Mouse (Mus musculus) hindbrain, embryonic 13.5 days (tissue): Measurements from ENCODE around the gene Ccdc134. TPM values are rescaled to one million over a fixed set of nuclear protein-coding genes. Genes with fewer than 3 reads are reported as not detected.

Experiments used
- ATAC-seq: fragments of 200-750 bp; cut with Nextera tagmentation; 2 replicates; pipeline ENCODE4 v1.8.0; 2017; ENCODE audit warnings: moderate TSS enrichment; ENCODE audit not compliant: low FRiP score
- H3K27ac ChIP-seq: fragments of 300-500 bp; sonication (generic); 2 replicates; pipeline ENCODE4 v1.5.1; 2015; ENCODE audit warnings: inconsistent platforms, mild to moderate bottlenecking, moderate library complexity
- H3K27me3 ChIP-seq: fragments of 300-500 bp; sonication (generic); 2 replicates; pipeline ENCODE4 v1.6.1; 2015; ENCODE audit warnings: mild to moderate bottlenecking, inconsistent platforms
- H3K36me3 ChIP-seq: fragments of 300-500 bp; sonication (generic); 2 replicates; pipeline ENCODE4 v1.6.1; 2015; ENCODE audit warnings: mild to moderate bottlenecking, inconsistent platforms
- H3K4me1 ChIP-seq: fragments of 300-500 bp; sonication (generic); replicated peaks from 2 replicates; pipeline ENCODE4 v1.6.1; 2015; ENCODE audit warnings: inconsistent platforms
- H3K4me2 ChIP-seq: fragments of 300-500 bp; sonication (generic); 2 replicates; pipeline ENCODE4 v1.6.1; 2015; ENCODE audit warnings: inconsistent platforms, mild to moderate bottlenecking, moderate library complexity
- H3K4me3 ChIP-seq: fragments of 300-500 bp; sonication (generic); 2 replicates; pipeline ENCODE4 v1.5.1; 2015; ENCODE audit warnings: mild to moderate bottlenecking, inconsistent platforms
- H3K9ac ChIP-seq: fragments of 300-500 bp; sonication (generic); 2 replicates; pipeline ENCODE4 v1.6.1; 2015; ENCODE audit warnings: mild to moderate bottlenecking, inconsistent platforms
- H3K9me3 ChIP-seq: fragments of 300-500 bp; sonication (generic); 2 replicates; pipeline ENCODE4 v1.6.1; 2016; ENCODE audit warnings: inconsistent platforms
- WGBS: fragments of 180-500 bp; shearing (Covaris S2); methylation state at CpG from one replicate; pipeline ENCODE4 v1.1.7; 2015; 5-methylcytosine and 5-hydroxymethylcytosine counted together
- polyA plus RNA-seq: library from polyadenylated mRNA; unstranded; fragments of >200 nt; fragmentation: Nextera tagmentation; extraction: Ambion mirVana; gene quantifications from 2 replicates; pipeline ENCODE4 v1.2.1, GENCODE M21; 2015

Gene Ccdc134
- polyA plus RNA-seq, 1 experiment from 2014 or later: 13.0 TPM

DNA sequence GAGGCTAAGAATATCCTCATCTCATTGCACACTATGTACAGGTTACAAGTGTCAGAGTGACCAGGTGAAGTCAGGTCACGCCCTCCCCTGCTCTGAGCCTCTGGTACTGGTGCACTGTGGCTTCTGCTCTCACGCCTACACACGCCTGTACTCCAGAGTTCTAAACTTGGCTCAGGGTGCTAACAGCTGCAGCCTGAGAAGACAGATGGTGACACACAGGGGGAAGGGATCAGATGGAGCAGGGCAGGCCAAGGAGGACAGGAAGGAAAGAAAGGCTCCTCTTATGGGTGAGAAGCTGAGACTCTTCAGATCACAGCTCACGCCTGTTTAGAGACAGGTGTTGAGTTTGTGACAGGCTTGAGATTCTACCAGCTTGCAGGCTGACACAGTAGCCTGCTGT, 7.7 kb downstream of the Ccdc134 start:
- Histone ChIP-seq H3K9me3 (no peaks in the 10 kb centered on the region), H3K27me3 (no peaks in the 10 kb centered on the region), H3K4me3 (no peak overlapping the region), H3K27ac (no peak overlapping the region), H3K4me2 (no peak overlapping the region), H3K36me3 (peaks cover 16% of the 10 kb centered on the region), H3K4me1 (no peaks in the 10 kb centered on the region), H3K9ac (no peak overlapping the region; the same call in 1 of the 2 replicates)
- WGBS: 84% methylated on average over 4 of the region's 4 CpGs
- no peak for ATAC-seq

DNA sequence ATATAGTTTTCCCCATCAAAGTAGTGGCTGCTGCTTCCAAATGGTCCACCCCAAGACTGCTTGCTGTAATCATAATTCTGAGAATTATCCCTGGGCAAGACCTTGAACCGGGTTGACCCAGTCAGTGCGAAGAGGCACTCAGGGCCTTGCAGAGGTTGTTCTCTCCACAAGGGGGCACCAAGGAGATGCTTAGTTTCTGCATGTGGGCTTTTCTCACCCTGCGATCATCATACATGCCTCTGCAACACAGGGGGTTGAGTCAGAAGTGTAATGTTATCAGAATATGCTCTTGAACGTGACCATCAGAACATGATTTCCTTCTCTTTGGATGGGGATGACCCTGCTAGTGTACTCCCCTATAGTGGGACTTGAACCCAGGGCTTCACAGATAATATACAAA, 10.8 kb downstream of the Ccdc134 start:
- WGBS: 55% methylated on average over 4 of the region's 4 CpGs
- Histone ChIP-seq H3K27ac (no peak overlapping the region), H3K9ac (no peak overlapping the region), H3K4me3 (no peak overlapping the region), H3K36me3 (peaks cover 11% of the 10 kb centered on the region), H3K27me3 (no peaks in the 10 kb centered on the region), H3K9me3 (no peaks in the 10 kb centered on the region), H3K4me2 (no peak overlapping the region), H3K4me1 (no peaks in the 10 kb centered on the region)
- ATAC-seq: no peak

DNA sequence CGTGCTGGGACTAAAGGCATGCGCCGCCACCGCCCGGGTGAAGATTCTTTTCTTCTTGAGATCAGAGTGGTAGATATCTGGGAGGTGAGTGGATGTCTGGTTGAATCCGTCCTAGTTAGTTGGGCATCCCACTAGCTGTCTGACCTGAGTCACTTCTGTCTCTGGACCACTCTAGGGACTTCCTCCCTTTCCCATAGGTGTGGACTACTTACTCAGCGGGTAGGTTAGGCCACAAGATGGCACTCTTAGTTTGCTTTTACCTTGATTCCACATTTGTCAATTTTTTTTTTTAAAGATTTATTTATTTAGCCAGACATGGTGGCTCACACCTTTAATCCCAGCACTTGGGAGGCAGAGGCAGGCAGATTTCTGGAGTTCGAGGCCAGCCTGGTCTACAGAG, 11.5 kb downstream of the Ccdc134 start:
- H3K27me3 ChIP-seq: no peaks in the 10 kb centered on the region
- peaks cover 5% of the 10 kb centered on the region for H3K4me1 ChIP-seq
- no peak overlapping the region for H3K4me2 ChIP-seq
- WGBS: 93% methylated on average over 8 of the region's 8 CpGs
- no peaks in the 10 kb centered on the region for H3K9me3 ChIP-seq
- H3K27ac ChIP-seq: no peak overlapping the region
- no peak overlapping the region for H3K9ac ChIP-seq
- ATAC-seq: no peak
- H3K36me3 ChIP-seq: peaks cover 11% of the 10 kb centered on the region
- no peak overlapping the region for H3K4me3 ChIP-seq

DNA sequence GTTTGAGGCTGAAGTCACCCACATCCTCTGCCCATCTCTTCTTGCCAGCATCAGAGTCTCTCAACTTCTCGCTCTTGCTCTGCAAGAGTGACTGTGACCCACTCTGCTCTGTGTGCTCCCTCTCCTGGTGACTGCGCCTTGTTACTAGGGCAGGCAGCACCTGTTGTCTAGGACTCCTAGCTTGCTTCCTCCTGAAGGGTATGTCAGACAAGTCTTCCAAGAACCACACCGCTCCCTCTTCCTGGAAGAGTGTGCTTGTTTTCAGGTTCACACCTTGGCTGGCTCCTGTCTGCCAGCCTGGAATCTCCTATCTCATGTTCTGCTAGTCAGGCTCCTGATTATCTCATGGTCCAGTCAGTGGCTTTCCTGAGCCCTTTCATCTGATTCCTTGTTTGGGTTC, 12.6 kb downstream of the Ccdc134 start:
- H3K9ac ChIP-seq: no peak overlapping the region
- peaks cover 15% of the 10 kb centered on the region for H3K4me1 ChIP-seq
- peaks cover 11% of the 10 kb centered on the region for H3K36me3 ChIP-seq
- H3K27me3 ChIP-seq: no peaks in the 10 kb centered on the region
- no peak overlapping the region for H3K4me3 ChIP-seq
- H3K27ac ChIP-seq: no peak overlapping the region
- H3K9me3 ChIP-seq: no peaks in the 10 kb centered on the region
- WGBS: 90% methylated on average over 3 of the region's 3 CpGs
- no peak overlapping the region for H3K4me2 ChIP-seq
- no peak for ATAC-seq

DNA sequence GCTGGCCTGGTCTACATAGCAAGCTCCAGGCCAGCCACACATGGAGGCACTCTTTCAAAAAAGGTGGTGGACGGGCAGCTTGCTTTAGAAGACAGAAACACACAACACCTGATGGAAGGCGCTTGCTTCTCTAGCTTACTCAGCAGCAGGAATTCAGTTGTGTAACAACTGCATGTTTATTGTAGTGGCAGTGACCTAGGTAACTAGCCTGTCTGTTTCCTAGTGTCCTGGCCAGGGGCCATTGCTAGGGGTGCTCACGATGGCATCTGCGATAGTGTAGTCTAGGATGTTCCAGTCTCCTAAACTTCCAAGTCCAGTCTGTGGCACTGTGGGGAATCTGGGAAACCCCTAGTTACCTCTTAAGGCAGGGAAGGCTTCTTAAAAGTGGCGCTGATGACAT, 16.4 kb downstream of the Ccdc134 start:
- no peak for ATAC-seq
- Histone ChIP-seq H3K27ac (peak overlapping the region; percentile 99), H3K27me3 (no peaks in the 10 kb centered on the region), H3K4me1 (peaks cover 39% of the 10 kb centered on the region), H3K9me3 (no peaks in the 10 kb centered on the region), H3K4me3 (no peak overlapping the region), H3K36me3 (peaks cover 11% of the 10 kb centered on the region), H3K9ac (no peak overlapping the region; the same call in 1 of the 2 replicates), H3K4me2 (no peak overlapping the region)
- WGBS: 81% methylated on average over 5 of the region's 5 CpGs

DNA sequence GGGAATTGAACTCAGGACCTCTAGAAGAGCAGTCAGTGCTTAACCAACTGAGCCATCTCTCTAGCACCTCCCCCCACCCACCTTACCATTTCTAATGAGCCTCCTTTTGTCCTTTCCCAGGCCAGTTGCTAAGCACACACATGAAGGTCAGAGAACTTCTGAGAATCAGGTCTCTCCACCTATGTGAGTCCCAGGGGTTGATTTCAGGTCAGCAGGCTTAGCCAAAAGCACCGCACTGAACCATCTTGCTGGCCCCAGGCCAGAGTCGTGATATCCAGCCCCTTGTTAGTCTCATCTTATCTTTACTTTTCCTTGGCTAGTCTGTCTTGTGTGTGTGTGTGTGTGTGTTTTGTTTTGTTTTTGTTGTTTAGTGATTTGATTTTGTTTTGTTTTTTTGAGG, 17.7 kb downstream of the Ccdc134 start:
- ATAC-seq: no peak
- WGBS: 47% methylated on average over 2 of the region's 2 CpGs
- Histone ChIP-seq H3K9me3 (no peaks in the 10 kb centered on the region), H3K4me2 (no peak overlapping the region), H3K27ac (peak overlapping the region; percentile 99), H3K4me1 (peaks cover 49% of the 10 kb centered on the region), H3K27me3 (no peaks in the 10 kb centered on the region), H3K9ac (no peak overlapping the region), H3K36me3 (peaks cover 11% of the 10 kb centered on the region), H3K4me3 (no peak overlapping the region)

DNA sequence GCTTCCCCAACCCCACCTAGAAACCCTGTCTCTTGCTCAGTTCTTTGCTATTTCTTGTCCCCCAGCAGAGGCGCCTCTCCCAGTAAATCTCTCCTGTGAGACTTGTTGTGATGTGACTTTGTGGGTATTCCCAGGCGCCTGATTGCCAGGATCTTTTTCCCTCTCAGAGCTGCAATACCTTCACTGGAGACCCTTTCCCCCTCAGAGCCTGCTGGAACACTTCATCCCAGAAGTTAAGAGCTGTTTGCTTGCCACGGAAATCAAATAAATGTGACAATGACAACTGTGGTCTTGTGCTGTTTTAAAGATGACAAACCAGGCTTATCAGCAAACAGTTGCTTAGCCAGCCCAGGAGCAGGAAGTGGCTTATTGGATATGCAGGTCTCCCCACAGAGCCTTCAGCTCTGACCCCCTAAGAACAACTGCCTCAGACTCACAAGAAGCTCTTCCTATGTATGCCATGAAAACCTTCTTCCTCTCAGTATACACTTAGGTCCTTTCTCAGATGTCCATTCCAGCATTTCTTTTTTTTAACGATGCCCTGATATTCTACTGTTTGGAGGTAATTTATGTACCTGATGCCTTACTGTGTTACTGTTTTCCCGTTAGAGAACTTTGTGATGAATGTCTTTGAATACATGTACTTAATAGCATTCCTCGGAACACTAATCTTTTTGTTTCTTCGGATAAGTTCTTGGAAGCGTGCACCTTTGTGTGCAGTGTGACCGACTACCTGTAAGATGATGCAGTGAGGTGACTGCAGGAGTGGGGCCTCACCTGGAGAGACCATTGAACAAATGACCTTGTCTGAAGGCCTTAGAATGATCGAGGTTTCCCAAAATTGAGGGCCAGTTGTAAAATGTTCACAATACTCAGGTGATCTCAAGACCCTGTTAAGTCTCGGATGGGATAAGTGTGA, 18.4 kb downstream of the Ccdc134 start:
- H3K9ac ChIP-seq: peak overlapping the region; percentile 26; the same call in 1 of the 2 replicates
- 15% methylated on average over 11 of the region's 11 CpGs for WGBS

DNA sequence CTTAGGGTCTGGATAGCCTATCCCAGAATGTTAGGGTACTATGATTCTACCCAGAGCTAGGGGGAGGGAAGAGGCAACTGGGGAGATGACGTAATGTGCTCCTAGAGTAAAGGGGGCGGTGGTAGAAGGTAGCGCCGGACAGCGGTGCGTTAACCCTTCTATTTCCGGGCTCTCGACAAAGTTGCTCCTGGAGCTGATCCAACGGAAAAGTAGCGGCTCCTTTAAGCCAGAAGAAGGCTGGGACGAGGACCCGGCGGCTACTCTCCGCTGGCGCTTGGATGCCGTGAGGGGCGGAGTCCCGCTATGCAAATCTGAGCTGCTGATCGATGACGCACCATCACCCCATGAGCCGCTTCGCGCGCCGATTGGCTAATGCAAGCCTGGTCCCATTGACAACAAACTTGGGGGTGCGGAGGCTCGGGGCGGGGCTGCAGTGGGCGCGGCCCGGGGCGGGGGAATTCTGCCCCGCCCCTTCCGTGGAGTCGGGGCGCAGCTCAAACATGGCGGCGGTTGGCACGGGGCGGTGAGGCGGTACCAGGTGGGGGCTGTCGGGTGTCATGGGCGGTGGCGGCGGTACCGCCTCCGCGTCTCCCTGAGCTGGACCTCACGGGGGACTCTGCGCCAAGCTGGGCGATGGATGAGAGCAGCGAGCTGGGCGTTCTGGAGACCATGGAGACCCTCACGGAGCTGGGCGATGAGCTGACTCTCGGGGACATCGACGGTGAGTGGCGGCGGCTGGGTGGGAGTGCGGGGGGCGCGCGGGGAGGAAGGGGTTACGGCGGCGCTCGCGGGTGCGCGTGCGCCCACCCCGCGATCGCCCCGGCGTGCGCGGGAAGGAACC, 19.3 kb downstream of the Ccdc134 start, which contains the start of gene Srebf2:
Srebf2 (plus strand) TSS at position 412 of the 841 bp plus-strand sequence.
- under 1% methylated on average over 67 of the region's 79 CpGs for WGBS
- peak within 1 kb of the TSS; percentile 99 for H3K27ac ChIP-seq
- no peaks in the 10 kb centered on the region for H3K27me3 ChIP-seq
- peak within 1 kb of the TSS; percentile 71 for H3K4me3 ChIP-seq
- peaks cover 4% of the 10 kb centered on the region for H3K36me3 ChIP-seq
- peak; percentile 98 for ATAC-seq
- peak within 1 kb of the TSS; percentile 88 for H3K4me2 ChIP-seq
- peak within 1 kb of the TSS; percentile 90 for H3K9ac ChIP-seq
- H3K9me3 ChIP-seq: no peaks in the 10 kb centered on the region
- peaks cover 61% of the 10 kb centered on the region for H3K4me1 ChIP-seq

More for the DNA sequence above, 18.4 kb downstream of the Ccdc134 start:
- ATAC-seq: peak; percentile 33; the same call in 1 of the 2 replicates
- Histone ChIP-seq H3K9me3 (no peaks in the 10 kb centered on the region), H3K4me2 (peak overlapping the region; percentile 47), H3K27me3 (no peaks in the 10 kb centered on the region), H3K27ac (peak overlapping the region; percentile 99), H3K4me3 (peak overlapping the region; percentile 71), H3K36me3 (peaks cover 11% of the 10 kb centered on the region), H3K4me1 (peaks cover 54% of the 10 kb centered on the region)

DNA sequence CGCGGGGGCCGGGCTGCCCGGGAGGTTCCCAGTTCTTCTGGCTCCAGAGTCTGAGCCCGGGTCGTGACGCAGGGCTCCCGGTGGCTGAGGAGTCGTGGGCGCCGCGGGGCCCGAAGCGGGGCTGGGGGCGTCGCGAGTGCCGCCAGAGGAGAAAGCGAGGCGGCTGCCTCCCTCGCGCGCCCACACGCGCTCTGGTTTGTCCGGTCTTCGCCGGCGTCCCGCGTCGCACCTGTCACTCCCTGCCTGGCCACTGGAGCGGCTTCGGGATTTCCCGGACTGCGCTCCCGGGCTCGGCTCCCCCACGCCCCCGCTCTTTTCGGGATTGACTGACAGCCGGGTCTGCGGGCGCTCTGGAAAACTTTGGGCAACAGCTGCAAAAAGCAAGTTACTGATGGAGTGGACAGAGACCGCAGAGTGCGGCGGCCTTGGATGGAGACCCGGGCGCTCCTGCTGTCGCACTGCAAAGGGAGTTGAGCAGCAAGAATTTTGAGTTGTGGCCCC, 19.9 kb downstream of the Ccdc134 start:
- Histone ChIP-seq H3K27me3 (no peaks in the 10 kb centered on the region), H3K4me3 (peak overlapping the region; percentile 71), H3K9me3 (no peaks in the 10 kb centered on the region), H3K36me3 (peaks cover 4% of the 10 kb centered on the region; the same call in 1 of the 2 replicates), H3K9ac (peak overlapping the region; percentile 90), H3K4me1 (peaks cover 67% of the 10 kb centered on the region), H3K27ac (peak overlapping the region; percentile 99), H3K4me2 (peak overlapping the region; percentile 88)
- no peak; the same call in 1 of the 2 replicates for ATAC-seq
- under 1% methylated on average over 47 of the region's 50 CpGs for WGBS

DNA sequence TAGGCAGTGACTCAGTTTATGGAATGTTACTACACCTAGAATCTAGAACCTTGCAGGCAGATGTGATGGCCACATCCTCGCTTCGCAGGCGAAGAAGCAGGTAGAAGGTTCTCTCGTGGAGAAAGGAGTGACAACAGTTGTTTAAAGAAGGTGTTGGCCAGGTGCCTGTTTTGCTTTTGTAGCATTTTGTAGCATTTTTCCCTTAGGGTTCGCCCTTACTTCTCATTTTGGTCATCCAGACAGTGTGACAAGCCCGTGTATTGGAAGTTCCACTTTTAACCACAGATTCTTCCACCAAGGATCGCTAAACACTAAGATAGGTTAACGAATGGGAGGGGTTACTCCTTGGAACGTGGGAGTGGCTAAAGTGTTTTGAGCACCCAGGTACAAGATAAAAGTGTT, 20.8 kb downstream of the Ccdc134 start:
- ATAC-seq: no peak
- Histone ChIP-seq H3K4me3 (peak overlapping the region; percentile 71), H3K36me3 (peaks cover 4% of the 10 kb centered on the region; the same call in 1 of the 2 replicates), H3K9ac (peak overlapping the region; percentile 90), H3K4me2 (peak overlapping the region; percentile 88), H3K27ac (peak overlapping the region; percentile 99), H3K27me3 (no peaks in the 10 kb centered on the region), H3K4me1 (peaks cover 72% of the 10 kb centered on the region), H3K9me3 (no peaks in the 10 kb centered on the region)
- 25% methylated on average over 9 of the region's 9 CpGs for WGBS

DNA sequence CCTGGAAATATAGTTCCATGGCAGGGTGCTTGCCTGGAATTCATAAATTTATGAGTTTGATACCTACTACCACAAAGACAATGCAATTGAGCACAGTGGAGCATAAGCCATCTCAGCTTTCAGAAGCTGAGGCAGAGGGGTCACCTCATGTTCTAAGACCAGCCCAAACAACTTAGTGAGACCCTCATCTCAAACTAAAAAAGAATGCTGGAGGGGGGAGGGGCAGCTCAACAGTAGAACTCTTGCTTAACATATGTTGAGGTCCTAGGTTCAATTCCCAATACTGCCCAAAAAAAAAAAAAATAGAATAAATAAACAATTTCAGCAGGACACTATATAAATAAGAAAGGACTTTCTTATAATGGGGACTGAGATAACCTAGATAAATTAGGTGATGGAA, 22.3 kb downstream of the Ccdc134 start:
- H3K36me3 ChIP-seq: peaks cover 4% of the 10 kb centered on the region; the same call in 1 of the 2 replicates
- H3K27me3 ChIP-seq: no peaks in the 10 kb centered on the region
- no peak for ATAC-seq
- no peak overlapping the region for H3K27ac ChIP-seq
- no peak overlapping the region for H3K4me3 ChIP-seq
- H3K4me1 ChIP-seq: peaks cover 70% of the 10 kb centered on the region
- H3K9ac ChIP-seq: no peak overlapping the region
- H3K4me2 ChIP-seq: peak overlapping the region; percentile 15; the same call in 1 of the 2 replicates
- H3K9me3 ChIP-seq: no peaks in the 10 kb centered on the region

DNA sequence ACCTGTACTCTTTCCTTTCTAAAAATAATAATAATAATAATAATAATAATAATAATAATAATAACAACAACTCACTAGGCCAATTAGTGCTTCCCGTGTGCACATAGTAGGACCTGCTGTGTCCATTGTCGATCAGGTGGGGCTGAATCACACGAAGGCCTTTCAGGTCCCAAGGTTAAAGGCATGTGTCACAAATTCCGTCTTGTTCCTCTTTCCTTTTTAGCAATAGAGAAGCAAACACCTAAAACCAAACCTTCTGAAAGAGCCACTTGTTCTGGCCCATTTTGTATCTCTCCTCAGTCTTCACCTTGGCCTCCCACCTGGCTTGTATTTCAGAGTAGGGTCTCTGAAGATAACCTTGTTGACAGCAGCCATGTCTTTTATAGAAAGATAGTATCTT, 23.5 kb downstream of the Ccdc134 start:
- Histone ChIP-seq H3K27me3 (no peaks in the 10 kb centered on the region), H3K9ac (no peak overlapping the region), H3K9me3 (no peaks in the 10 kb centered on the region), H3K36me3 (peaks cover 4% of the 10 kb centered on the region; the same call in 1 of the 2 replicates), H3K4me3 (no peak overlapping the region), H3K4me2 (no peak overlapping the region), H3K4me1 (peaks cover 61% of the 10 kb centered on the region), H3K27ac (no peak overlapping the region)
- no peak for ATAC-seq
- 94% methylated on average over 4 of the region's 4 CpGs for WGBS
